Mouse (Mus musculus): ENCODE results near the gene Mc3r.

Gene Mc3r

DNA sequence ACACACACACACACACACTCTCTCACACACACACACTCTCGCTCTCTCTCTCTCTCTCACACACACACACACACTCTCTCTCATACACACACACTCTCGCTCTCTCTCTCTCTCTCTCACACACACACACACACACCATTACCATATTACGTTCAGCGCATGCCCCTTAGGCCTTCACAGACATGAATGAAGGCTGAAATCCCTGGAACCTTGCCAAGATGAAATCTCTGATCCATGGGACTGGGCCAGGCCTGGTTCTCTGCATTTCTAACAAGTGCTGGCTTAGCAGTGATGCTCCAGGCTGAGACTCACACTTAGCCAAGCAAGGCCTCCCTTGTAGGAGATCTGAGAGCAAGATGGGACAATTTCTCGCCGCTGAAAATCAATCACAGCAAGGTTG is 8.1 kb downstream of the Mc3r start:
- no peak for DNase-seq (ENCODE audit: low read depth)

DNA sequence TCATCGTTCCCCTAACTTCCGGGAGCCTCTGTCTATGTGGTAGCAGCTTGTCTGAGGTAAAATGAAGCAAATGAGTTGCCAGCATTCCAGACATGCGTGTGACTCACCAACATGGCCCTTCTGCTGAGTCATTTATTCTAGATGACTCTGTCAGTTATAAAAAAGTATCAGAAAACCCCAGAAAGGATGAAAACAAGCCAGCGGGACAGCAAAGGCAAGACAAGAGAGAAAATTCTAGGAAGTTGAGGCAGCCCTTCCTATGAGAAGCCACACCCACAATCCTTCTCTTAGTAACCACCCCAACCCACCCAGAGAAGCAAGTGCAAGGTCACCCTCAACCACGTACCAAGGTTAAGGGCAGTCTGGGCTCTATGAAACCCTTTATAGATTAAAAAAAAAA is 8.7 kb downstream of the Mc3r start:
- no peak for DNase-seq (ENCODE audit: low read depth)

DNA sequence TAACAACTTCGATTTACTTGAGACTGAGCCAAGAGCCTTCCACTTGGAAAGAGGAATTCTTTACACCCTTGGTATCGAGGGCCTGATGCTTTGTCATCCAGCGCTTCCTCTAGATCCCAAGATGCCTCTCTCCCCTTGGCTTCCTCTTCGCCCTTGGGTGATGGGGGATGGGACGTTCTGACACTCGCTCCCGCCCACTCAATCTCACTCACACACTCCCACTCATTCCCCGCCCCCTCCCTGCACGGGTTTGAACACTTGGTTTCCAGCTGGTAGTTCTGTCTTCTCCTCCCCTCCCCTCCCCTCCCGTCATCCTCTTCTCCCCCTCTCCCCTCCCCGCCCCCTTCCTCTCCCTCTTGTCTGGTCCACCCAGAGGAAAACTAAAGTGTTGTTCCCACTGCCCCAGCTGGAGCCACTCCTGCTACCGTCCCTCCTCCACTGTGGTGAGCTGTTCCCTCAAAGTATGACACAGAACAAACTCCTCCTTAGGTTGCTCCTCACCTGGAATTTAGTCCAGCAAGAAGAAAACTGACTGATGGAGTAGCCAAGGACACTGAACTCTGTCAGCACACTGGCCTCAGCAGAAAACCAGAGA is 9.3 kb downstream of the Mc3r start:
- no peak for DNase-seq (ENCODE audit: low read depth)

- peak; percentile 13 for DNase-seq (ENCODE audit: low read depth)
Observed at GRCm38 (mm10) chr2:172260064-172260463, 11.8 kb downstream of the Mc3r start.

DNA sequence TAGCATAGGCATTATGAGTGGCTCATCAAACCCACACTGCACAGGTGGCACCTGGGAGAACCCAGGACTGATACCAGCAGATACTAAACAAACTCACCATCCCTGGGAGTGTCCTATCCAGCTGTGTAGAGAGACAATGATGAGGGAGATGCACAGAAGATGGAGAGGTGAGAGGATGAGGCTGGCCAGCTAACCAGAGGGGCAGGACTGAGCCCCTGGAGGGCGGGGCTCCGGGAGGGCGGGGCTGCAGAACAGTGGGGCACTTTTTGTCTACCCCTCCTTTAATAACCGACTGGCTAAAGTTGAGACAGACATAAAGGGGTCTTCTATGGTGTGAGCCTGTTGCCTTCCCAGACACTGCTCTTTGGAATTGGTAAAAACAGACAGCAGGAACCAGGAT is 13.1 kb downstream of the Mc3r start:
- no peak for DNase-seq (ENCODE audit: low read depth)

DNA sequence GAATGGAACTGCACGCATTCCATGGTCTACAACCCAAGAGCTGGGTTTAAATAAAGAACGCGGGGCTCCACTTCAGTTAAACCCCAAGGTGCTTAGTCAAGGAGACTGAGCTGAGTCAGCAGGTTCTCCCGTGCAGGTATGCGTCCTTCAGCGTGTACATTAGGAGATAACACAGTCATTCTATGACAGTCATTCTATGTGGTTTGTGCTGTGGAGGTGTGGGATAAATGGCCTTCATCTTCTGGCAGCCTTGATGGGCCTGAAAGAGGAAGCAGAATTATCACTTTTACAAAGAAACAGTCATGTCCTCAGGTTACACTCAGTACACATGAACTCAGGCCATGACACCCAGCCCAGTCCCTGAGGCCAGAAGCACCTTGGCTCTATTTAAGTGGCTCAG is 14.9 kb downstream of the Mc3r start:
- no peak for DNase-seq (ENCODE audit: low read depth)

DNA sequence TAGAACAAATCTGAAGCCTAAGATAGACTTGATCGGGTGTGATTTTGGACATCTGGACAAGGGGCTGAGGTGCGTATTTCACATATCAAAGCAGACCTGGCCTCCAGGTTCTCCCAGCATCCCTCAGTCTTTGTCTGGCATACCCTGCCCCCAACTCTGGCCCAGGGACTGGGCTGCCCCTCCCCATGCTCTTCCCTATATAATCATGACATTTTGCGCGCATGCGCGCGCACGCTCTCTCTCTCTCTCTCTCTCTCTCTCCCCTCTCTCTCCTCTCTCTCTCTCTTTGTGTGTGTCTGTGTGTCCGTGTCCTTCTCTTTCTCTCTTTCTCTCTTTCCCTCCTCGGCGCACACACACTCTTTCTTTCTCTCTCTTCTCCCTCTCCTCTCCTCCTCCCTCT is 21.6 kb downstream of the Mc3r start:
- no peak for DNase-seq (ENCODE audit: low read depth)

GRCm38 (mm10) chr2:172270485-172270944 is 22.2 kb downstream of the Mc3r start:
- no peak for DNase-seq (ENCODE audit: low read depth)

GRCm38 (mm10) chr2:172270974-172271697 is 22.8 kb downstream of the Mc3r start:
- no peak for DNase-seq (ENCODE audit: low read depth)

GRCm38 (mm10) chr2:172274662-172275061 is 26.4 kb downstream of the Mc3r start:
- DNase-seq (ENCODE audit: low read depth), result no peak

- no peak for DNase-seq (ENCODE audit: low read depth)
Observed at GRCm38 (mm10) chr2:172276155-172276554, 27.9 kb downstream of the Mc3r start.

GRCm38 (mm10) chr2:172278979-172279378 is 30.7 kb downstream of the Mc3r start:
- DNase-seq (ENCODE audit: low read depth), result no peak

DNA sequence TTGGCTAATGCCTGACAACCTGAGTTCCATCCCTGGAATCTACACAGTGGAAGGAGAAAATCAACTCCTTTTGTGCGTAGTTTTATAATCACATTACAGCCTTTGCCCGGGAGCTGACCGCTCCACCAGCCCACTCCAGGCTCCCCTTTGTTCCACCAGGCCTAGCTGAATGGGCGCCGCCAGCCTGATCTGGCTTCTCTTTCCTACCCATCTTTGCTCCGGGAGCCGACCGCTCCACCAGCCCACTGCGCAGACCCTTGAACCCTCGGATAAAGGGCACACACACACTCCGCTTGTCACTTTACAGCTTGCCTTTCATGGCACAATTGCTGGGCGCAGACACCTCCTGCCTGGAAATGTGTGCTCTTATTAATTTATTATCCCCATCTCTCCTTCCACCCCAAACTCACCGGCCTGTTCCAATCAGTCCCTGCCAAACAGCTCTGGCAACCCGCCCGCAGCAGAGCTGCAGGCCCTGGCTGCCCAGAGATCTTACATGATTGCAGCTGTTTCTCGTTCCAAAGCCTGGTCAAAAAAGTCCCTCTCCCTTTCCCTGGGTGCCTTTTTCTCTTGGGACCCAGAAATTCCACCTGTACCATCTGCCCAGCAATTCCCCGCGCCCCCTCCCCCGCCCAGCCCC is 33.9 kb downstream of the Mc3r start:
- no peak for DNase-seq (ENCODE audit: low read depth)

DNA sequence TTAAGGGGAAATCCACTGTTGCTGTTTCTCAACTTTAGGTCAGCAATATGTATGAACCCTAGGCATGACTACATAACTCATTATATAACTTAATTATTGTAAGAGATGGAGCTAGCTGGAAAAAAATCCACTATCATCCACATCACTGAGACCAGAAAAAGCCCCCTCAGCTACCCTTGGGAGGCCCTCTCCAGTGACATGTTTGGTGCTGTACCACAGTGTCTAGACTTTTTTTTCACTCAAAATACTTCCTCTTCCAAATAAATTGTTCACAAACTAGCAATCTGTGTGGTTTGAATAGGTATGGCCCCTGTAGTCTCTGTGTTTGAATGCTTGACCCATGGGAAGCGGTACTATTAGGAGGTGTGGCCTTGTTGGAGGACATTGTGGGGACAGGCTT is 39.4 kb downstream of the Mc3r start:
- DNase-seq (ENCODE audit: low read depth), result no peak

DNA sequence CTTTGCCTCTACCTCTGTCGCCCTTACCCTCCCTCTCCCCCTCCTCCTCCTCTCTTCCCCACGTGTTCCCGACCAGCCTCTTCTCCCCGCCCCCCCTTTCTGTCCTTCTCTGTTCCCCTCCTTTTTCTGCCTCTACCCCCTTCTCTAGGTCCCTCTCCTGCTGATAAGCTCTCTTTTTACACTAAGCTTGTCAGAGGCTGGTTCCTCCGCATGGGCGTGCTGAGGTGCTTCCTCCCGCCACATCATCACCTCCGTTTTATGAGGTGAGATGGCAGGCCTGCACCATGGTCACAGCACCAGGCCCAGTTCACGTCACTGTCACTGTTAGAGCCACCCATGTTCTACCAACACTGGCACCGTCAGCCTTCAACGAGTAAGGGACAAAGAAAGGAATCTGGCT is 40.7 kb downstream of the Mc3r start:
- no peak for DNase-seq (ENCODE audit: low read depth)

DNA sequence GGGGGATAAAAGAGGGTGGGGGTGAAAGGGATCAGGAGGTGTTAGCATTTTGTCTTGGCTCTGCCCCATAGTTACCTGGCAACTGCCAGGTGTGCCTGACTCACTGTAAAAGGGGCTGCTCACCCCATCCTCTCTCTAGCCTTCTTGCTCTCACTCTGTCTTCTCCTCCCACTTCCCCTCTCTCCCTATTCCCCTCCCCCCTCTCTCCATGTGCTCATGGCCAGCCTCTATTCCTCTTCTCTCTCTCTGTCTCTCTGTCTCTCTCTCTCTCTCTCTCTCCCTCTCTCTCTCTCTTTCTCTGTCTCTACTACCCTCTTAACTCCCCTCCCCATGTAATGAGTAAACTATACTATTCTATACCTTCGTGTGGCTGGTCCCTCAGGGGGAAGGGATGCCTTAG is 41.3 kb downstream of the Mc3r start:
- no peak for DNase-seq (ENCODE audit: low read depth)

- DNase-seq (ENCODE audit: low read depth), result peak; percentile 24
Observed at GRCm38 (mm10) chr2:172290474-172290873, 42.2 kb downstream of the Mc3r start.

DNA sequence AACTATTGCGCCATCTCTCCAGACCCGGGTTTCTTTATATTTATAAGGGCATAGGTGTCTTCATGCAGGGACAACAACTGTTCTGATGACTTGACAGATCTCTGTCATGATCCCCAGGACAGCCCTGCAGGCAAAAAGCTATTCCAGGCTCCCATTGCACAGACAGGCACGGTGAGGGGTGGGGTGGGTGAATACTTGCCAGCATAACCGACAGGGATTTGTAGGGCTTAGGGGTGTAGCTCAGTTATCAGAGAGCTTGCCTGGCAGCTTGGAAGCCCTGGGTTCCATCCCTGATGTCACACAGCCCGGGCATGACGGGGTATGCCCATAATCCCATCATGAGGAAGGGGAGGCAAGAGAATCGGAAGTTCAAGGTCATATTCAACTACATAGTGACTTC is 42.7 kb downstream of the Mc3r start:
- no peak for DNase-seq (ENCODE audit: low read depth)

GRCm38 (mm10) chr2:172291755-172292524 is 43.6 kb downstream of the Mc3r start:
- DNase-seq (ENCODE audit: low read depth), result no peak

- DNase-seq (ENCODE audit: low read depth), result no peak
Observed at GRCm38 (mm10) chr2:172292525-172293405, 44.5 kb downstream of the Mc3r start.

DNA sequence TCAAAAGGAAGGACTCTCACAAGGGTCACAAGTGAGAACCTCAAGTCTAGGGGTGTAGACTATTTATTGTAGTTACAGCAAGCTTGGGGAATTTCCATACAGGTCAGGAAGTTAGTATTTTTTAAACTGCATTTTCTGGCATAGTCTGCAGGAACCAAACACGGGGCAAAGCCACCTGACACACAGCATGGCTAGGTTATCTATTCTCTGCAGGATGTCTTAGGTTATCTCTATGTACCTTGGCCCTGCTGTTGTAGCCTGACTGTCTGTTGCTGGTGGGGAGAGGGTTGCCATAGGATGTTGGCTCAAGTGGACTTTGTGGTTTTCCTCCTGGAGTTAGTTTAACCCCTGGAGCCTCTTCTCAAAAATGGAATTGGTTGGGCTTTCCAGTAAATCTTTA is 49.8 kb downstream of the Mc3r start:
- no peak for DNase-seq (ENCODE audit: low read depth)

- DNase-seq (ENCODE audit: low read depth), result no peak
Observed at GRCm38 (mm10) chr2:172298542-172298941, 50.2 kb downstream of the Mc3r start.
